Mouse (Mus musculus): Measurements from ENCODE around the gene Tmem131. TPM values are rescaled to one million over a fixed set of nuclear protein-coding genes. Genes with fewer than 3 reads are reported as not detected.

The Tmem131 gene
- polyA plus RNA-seq, 1 experiment = 56.8 TPM

- H3K27ac ChIP-seq (ENCODE audit: insufficient read depth, low read length) = no peak overlapping the region
- no peaks in the 10 kb centered on the region for H3K4me1 ChIP-seq (ENCODE audit: control insufficient read depth, insufficient read depth, low read length)
- TF ChIP-seq POLR2A (IDR thresholded peaks at IDR 0.05; ENCODE audit: low read depth, low read length) = no peak
- no peak for TF ChIP-seq CTCF (IDR thresholded peaks at IDR 0.05; ENCODE audit: borderline replicate concordance, insufficient read depth, low read length)
- H3K4me3 ChIP-seq (ENCODE audit: insufficient read depth, low read length) = no peak overlapping the region
Observed at GRCm38 (mm10) chr1:36929996-36930395, 13.5 kb downstream of the Tmem131 start.

GRCm38 (mm10) chr1:36928357-36929330, 14.8 kb downstream of the Tmem131 start:
- no peak overlapping the region for H3K27ac ChIP-seq (ENCODE audit: insufficient read depth, low read length)
- no peaks in the 10 kb centered on the region; the same call in 1 of the 2 replicates for H3K4me1 ChIP-seq (ENCODE audit: control insufficient read depth, insufficient read depth, low read length)
- no peak for TF ChIP-seq POLR2A (IDR thresholded peaks at IDR 0.05; ENCODE audit: low read depth, low read length)
- no peak for TF ChIP-seq CTCF (IDR thresholded peaks at IDR 0.05; ENCODE audit: borderline replicate concordance, insufficient read depth, low read length)
- H3K4me3 ChIP-seq (ENCODE audit: insufficient read depth, low read length) = no peak overlapping the region

GRCm38 (mm10) chr1:36927569-36927968, 15.9 kb downstream of the Tmem131 start:
- no peak overlapping the region for H3K27ac ChIP-seq (ENCODE audit: insufficient read depth, low read length)
- no peak overlapping the region for H3K4me3 ChIP-seq (ENCODE audit: insufficient read depth, low read length)
- TF ChIP-seq CTCF (IDR thresholded peaks at IDR 0.05; ENCODE audit: borderline replicate concordance, insufficient read depth, low read length) (no peak), POLR2A (IDR thresholded peaks at IDR 0.05; ENCODE audit: low read depth, low read length) (no peak)
- peaks cover 2% of the 10 kb centered on the region; the same call in 1 of the 2 replicates for H3K4me1 ChIP-seq (ENCODE audit: control insufficient read depth, insufficient read depth, low read length)

- H3K4me1 ChIP-seq (ENCODE audit: control insufficient read depth, insufficient read depth, low read length) = peaks cover 2% of the 10 kb centered on the region; the same call in 1 of the 2 replicates
- TF ChIP-seq CTCF (IDR thresholded peaks at IDR 0.05; ENCODE audit: borderline replicate concordance, insufficient read depth, low read length) (no peak), POLR2A (IDR thresholded peaks at IDR 0.05; ENCODE audit: low read depth, low read length) (no peak)
Observed at GRCm38 (mm10) chr1:36926738-36927137, 16.7 kb downstream of the Tmem131 start.

GRCm38 (mm10) chr1:36926246-36926645, 17.2 kb downstream of the Tmem131 start:
- Histone ChIP-seq H3K4me3 (ENCODE audit: insufficient read depth, low read length) (no peak overlapping the region), H3K4me1 (ENCODE audit: control insufficient read depth, insufficient read depth, low read length) (peaks cover 2% of the 10 kb centered on the region; the same call in 1 of the 2 replicates), H3K27ac (ENCODE audit: insufficient read depth, low read length) (no peak overlapping the region)
- TF ChIP-seq POLR2A (IDR thresholded peaks at IDR 0.05; ENCODE audit: low read depth, low read length) (no peak), CTCF (IDR thresholded peaks at IDR 0.05; ENCODE audit: borderline replicate concordance, insufficient read depth, low read length) (no peak)

More at GRCm38 (mm10) chr1:36926738-36927137, 16.7 kb downstream of the Tmem131 start:
- Histone ChIP-seq H3K27ac (ENCODE audit: insufficient read depth, low read length) (no peak overlapping the region), H3K4me3 (ENCODE audit: insufficient read depth, low read length) (no peak overlapping the region)

- TF ChIP-seq POLR2A (IDR thresholded peaks at IDR 0.05; ENCODE audit: low read depth, low read length) (no peak), CTCF (IDR thresholded peaks at IDR 0.05; ENCODE audit: borderline replicate concordance, insufficient read depth, low read length) (no peak)
- H3K27ac ChIP-seq (ENCODE audit: insufficient read depth, low read length) = no peak overlapping the region
Observed at GRCm38 (mm10) chr1:36925781-36926180, 17.7 kb downstream of the Tmem131 start.

GRCm38 (mm10) chr1:36924853-36925252, 18.6 kb downstream of the Tmem131 start:
- Histone ChIP-seq H3K4me1 (ENCODE audit: control insufficient read depth, insufficient read depth, low read length) (peaks cover 10% of the 10 kb centered on the region; the same call in 1 of the 2 replicates), H3K4me3 (ENCODE audit: insufficient read depth, low read length) (no peak overlapping the region), H3K27ac (ENCODE audit: insufficient read depth, low read length) (no peak overlapping the region)
- no peak for TF ChIP-seq POLR2A (IDR thresholded peaks at IDR 0.05; ENCODE audit: low read depth, low read length)
- TF ChIP-seq CTCF (IDR thresholded peaks at IDR 0.05; ENCODE audit: borderline replicate concordance, insufficient read depth, low read length) = no peak

More at GRCm38 (mm10) chr1:36925781-36926180, 17.7 kb downstream of the Tmem131 start:
- no peak overlapping the region for H3K4me3 ChIP-seq (ENCODE audit: insufficient read depth, low read length)
- H3K4me1 ChIP-seq (ENCODE audit: control insufficient read depth, insufficient read depth, low read length) = peaks cover 4% of the 10 kb centered on the region; the same call in 1 of the 2 replicates

GRCm38 (mm10) chr1:36923911-36924310, 19.6 kb downstream of the Tmem131 start:
- no peak overlapping the region for H3K27ac ChIP-seq (ENCODE audit: insufficient read depth, low read length)
- no peak overlapping the region for H3K4me3 ChIP-seq (ENCODE audit: insufficient read depth, low read length)
- no peak for TF ChIP-seq POLR2A (IDR thresholded peaks at IDR 0.05; ENCODE audit: low read depth, low read length)
- no peak for TF ChIP-seq CTCF (IDR thresholded peaks at IDR 0.05; ENCODE audit: borderline replicate concordance, insufficient read depth, low read length)
- peaks cover 10% of the 10 kb centered on the region; the same call in 1 of the 2 replicates for H3K4me1 ChIP-seq (ENCODE audit: control insufficient read depth, insufficient read depth, low read length)

- peaks cover 10% of the 10 kb centered on the region; the same call in 1 of the 2 replicates for H3K4me1 ChIP-seq (ENCODE audit: control insufficient read depth, insufficient read depth, low read length)
- H3K27ac ChIP-seq (ENCODE audit: insufficient read depth, low read length) = no peak overlapping the region
- no peak overlapping the region for H3K4me3 ChIP-seq (ENCODE audit: insufficient read depth, low read length)
- no peak for TF ChIP-seq CTCF (IDR thresholded peaks at IDR 0.05; ENCODE audit: borderline replicate concordance, insufficient read depth, low read length)
- no peak for TF ChIP-seq POLR2A (IDR thresholded peaks at IDR 0.05; ENCODE audit: low read depth, low read length)
Observed at GRCm38 (mm10) chr1:36922623-36923421, 20.6 kb downstream of the Tmem131 start.
